Mouse (Mus musculus) C2C12 (cell line): ENCODE results near the gene Faf2.

Experiments
- CTCF ChIP-seq: IDR thresholded peaks from one replicate; pipeline ENCODE4 v1.5.1; 2011; ENCODE audit not compliant: control insufficient read depth, insufficient read depth, insufficient read length
- MYOD1 ChIP-seq: IDR thresholded peaks from one replicate; pipeline ENCODE4 v1.6.1; 2011; ENCODE audit warnings: low read depth; ENCODE audit not compliant: control insufficient read depth, insufficient read length
- MYOG ChIP-seq: IDR thresholded peaks from one replicate; pipeline ENCODE4 v1.6.1; 2011; ENCODE audit not compliant: control insufficient read depth, insufficient read length; ENCODE audit errors: extremely low read depth

DNA sequence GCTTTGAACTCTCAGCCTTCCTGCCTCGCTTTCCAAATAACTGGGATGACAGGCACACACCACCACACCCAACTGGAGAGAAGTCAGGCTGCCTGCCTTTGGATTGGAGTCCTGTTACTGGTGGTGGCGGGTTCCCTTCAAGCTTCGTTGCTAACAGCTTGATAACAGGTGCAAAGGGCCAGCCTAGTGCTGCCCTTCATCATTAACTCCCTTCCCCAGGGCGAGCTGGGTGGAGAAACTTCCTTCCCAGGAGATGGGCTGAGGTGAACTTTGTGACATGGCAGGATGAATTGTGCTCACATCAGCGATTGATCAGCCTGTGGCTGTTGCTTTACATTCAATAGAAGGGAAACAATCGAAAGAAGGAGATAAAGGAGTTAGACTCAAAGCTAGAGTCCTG lies 83.3 kb downstream of the Faf2 start:
- TF ChIP-seq MYOG (no peak), CTCF (no peak), MYOD1 (no peak)
